Mouse (Mus musculus): ENCODE data around the gene Usp21. TPM values are rescaled to one million over a fixed set of nuclear protein-coding genes. Genes with fewer than 3 reads are reported as not detected.
"Not testable (repeated sequence)": the region's sequence is repeated elsewhere in the genome, so short reads cannot be mapped to it uniquely, and the experiment has no call there.

The Usp21 gene
- 10 to 100 TPM; 50.9 to 65.6 TPM for total RNA-seq (2021)

DNA sequence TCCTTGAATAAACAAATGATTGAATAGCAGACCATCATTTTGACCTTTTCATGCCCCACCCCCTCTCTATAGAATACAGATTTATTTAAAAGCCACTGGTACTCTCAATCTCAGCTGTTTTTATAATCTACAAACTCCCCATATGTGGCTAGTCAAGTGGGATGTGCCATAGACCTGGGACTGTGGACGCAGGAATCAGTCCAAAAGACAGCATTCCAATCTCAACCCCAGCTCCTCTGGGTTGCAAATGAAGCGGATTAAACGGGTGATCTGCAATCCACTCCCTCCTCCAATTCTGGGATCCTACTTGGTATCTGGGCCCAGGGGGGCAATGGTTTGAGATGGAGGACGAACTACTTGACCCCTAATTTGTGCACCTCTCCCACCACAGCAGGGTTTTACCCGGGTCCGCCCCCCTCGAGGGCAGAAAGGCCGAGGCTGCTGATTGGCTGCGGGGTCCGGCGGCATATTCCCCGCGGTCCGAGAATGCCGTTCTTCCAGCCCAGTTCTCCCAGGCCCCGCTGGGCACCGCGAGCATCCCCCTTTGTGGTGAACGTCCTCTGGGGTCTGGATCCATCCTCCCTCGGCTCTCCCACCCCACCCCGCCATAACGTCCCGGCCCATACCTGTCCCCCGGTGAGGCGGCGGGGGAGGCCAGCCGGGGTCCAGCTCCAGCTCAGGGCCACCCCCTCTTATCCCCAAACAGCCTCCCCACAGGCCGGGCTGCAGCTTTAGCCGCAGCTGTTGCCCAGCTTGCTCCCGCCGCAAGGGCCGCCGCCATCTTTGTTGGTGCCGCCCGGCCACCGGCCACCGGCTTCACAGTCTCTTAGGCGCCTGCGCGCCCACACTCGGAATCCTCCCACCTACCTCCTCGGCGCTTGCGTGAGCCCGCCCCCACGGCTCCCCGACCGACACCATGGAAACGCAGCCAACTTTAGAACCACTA, at the start of gene Usp21:
Gene Usp21 (minus strand): TSS at position 856 of the 946 bp plus-strand sequence.
- peak; percentile 94 to 95 for DNase-seq (ENCODE audit: low spot score in 2 of 2)
- intact Hi-C loops (cut with DNase I) = loop anchor here (2.0 kb wide), 1 partner anchor 17 kb away; the partner anchor contains the start of gene B4galt3

GRCm38 (mm10) chr1:171330216-171330560, 42.4 kb upstream of the Usp21 start:
- intact Hi-C loops (cut with DNase I) = no loop called here
- no peak for DNase-seq (ENCODE audit: low spot score in 2 of 2)

GRCm38 (mm10) chr1:171329433-171330215, 41.8 kb upstream of the Usp21 start:
- intact Hi-C loops (cut with DNase I) = loop anchor here (1.0 kb wide), 3 partner anchors 16 to 82 kb away; partner anchors contain the start of genes Nit1, Pfdn2 and Usf1
- peak in 1 of 2 experiments; percentile 57 for DNase-seq (ENCODE audit: low spot score in 2 of 2)

GRCm38 (mm10) chr1:171328839-171329432, 41.1 kb upstream of the Usp21 start, which contains the start of gene Dedd:
Gene Dedd, plus strand, starts transcription at chr1:171329145.
- intact Hi-C loops (cut with DNase I) = loop anchor here (1.0 kb wide), 3 partner anchors 16 to 82 kb away; partner anchors contain the start of genes Nit1, Pfdn2 and Usf1
- DNase-seq (ENCODE audit: low spot score in 2 of 2) = peak; percentile 94 to 95

DNA sequence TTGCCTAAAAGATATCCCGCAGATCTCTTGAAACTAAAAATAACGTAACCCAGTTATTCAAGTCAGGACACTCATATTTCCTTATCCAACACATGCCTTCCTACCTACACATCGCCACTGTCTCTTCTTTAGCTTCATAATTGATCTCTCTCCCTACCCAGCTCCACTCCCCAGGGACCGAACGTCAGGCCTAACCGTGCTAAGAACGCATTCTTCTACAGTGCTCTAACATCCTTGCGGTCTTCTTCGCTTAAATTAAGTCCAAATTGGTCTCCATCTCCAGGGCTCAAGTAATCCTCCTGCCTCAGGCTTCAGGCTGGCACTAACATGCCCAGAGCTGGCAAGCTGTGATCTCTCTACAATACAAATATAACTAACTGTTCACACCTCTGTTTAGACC, 40.5 kb upstream of the Usp21 start:
- intact Hi-C loops (cut with DNase I) = no loop called here
- no peak for DNase-seq (ENCODE audit: low spot score in 2 of 2)

GRCm38 (mm10) chr1:171326588-171326987, 38.8 kb upstream of the Usp21 start:
- DNase-seq (ENCODE audit: low spot score in 2 of 2); intact Hi-C loops (cut with DNase I): not testable (repeated sequence)

DNA sequence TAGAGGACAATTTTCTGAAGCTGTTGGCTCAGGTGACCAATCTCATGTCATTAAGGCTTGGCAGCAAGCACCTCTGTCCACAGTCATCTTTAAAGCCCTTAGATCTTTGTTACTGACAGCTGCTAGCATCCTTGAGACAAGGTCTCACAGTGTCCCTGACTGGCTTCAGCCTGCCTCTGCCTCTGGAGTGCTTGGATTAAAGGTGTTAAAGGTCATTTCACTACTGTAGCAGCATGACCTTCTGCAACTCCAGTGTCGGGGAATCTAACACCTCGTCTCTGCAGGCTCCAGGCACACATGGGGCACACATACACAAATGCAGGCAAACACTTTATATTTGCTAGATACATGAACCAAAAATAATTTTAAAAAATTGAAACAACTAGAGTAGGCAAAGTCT, 37.8 kb upstream of the Usp21 start:
- intact Hi-C loops (cut with DNase I) = no loop called here

DNA sequence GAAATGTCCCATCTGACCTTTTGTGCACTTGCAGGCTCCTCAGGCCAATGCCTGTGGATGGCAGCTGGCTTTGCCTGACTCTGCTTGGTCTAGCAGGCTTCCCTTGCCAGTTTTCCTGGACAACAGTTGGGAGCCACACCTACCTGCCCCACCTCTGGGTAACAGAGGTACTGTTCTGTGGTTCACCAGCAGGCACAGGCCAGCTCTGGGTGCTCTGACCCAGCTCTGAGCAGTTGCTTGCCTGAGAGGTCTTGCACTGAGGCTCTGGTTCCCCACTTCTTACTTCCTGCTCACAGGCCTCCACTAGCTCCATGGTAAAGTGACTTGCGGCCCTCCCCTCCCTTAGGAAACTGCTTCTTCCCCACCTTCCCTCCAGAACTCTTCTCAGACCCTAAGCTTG, 34.2 kb upstream of the Usp21 start:
- intact Hi-C loops (cut with DNase I) = no loop called here
- DNase-seq (ENCODE audit: low spot score in 2 of 2) = no peak

More for the DNA sequence above, 37.8 kb upstream of the Usp21 start:
- no peak for DNase-seq (ENCODE audit: low spot score in 2 of 2)

DNA sequence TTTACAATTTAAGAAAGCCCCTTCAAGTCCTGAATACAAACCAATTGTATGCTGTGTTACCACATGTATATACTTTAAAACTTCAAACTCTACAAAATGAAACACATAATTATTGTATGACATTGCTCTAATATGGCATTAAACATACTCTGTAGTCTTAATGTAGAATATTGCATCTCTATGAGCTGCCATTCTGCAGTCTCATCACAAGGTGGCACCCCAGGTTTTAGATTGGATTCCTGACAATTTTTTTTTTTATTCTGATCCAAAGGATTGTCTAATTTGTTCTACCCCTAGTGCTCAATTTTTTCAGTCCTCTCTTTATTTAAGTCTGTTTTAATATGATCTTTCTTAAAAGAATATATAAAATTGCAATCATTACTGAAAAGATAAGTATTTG, 33.6 kb upstream of the Usp21 start:
- intact Hi-C loops (cut with DNase I) = no loop called here
- DNase-seq (ENCODE audit: low spot score in 2 of 2) = no peak

DNA sequence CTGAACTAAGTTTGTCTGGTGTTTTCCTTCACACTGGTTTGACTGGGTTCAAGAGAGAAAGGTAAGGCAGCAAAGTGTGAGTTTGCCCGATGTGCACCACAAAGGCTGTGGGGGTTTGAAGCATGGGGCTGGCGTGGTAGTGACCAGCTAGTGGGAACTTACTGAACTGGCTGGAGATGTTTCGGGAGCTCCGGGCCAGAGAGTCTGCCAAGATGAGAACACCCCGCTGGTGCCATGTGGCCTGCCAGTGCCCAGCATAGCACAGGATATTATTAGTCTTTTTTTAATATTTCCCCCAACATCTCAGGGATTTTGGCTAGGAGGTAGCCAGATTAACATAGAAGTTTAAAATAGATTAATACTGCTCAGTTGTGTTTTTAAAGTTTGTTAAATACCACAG, 32.4 kb upstream of the Usp21 start:
- no peak for DNase-seq (ENCODE audit: low spot score in 2 of 2)
- intact Hi-C loops (cut with DNase I) = no loop called here

DNA sequence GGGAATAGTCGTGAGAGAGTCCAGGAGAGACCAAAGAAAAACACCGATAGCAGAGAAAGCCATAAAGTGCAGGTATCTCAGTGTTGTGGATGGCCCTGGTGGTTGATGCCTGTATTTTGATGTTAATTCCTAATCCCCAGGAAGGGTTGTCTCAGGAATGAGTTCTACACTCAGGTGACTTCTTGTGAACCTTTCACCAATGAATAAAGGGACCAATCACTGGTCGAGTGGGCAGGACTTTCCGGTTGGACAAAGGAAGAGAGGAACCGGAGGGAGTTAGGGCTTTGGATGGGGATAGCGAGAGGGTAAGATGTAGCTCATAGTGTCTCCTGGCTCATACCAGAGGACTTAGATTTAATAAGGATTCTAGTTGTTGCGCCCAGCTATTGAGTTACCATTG, 32.0 kb upstream of the Usp21 start:
- DNase-seq (ENCODE audit: low spot score in 2 of 2) = no peak
- intact Hi-C loops (cut with DNase I) = no loop called here

DNA sequence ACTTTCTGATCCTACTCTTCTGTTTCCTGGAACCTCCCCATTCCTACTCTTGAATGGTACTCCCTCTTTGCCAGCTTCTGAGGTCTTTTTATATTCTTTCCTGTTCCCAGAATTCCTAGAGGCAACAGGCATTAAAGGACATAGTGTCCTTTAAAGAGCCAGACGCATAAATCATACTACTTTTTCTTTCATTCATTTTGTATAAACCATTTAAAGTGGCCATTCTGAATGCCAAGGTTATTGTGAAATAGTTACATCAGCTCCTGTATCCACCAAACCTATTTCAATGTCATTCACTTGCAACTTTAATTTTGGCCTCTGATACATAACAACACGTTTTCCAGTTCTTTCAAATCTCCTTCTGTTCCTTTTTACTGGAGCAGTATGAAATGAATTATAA, 21.5 kb upstream of the Usp21 start:
- intact Hi-C loops (cut with DNase I) = no loop called here

DNA sequence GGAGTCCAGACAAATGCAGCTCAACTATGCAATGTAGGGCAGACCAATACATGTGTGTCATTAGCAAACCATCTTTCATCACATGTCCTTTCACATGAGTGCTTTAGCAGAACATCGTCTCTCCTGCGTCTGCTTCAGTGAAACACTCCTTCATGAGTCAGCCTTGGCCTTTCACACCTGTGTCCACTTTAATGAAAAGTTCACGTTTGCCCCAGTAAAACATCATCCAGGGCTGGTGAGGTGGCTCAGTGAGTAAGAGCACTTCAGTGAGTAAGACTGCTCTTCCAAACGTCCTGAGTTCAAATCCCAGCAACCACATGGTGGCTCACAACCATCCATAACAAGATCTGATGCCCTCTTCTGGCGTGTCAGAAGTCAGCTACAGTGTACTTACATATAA, 18.4 kb upstream of the Usp21 start:
- DNase-seq (ENCODE audit: low spot score in 2 of 2); intact Hi-C loops (cut with DNase I): not testable (repeated sequence)

More for the DNA sequence above, 21.5 kb upstream of the Usp21 start:
- no peak for DNase-seq (ENCODE audit: low spot score in 2 of 2)

- intact Hi-C loops (cut with DNase I) = no loop called here
- DNase-seq (ENCODE audit: low spot score in 2 of 2) = no peak
These were observed 10.4 kb upstream of the Usp21 start for GRCm38 (mm10) chr1:171298226-171298625.

- DNase-seq (ENCODE audit: low spot score in 2 of 2) = no peak
- intact Hi-C loops (cut with DNase I) = no loop called here
These were observed 7.2 kb upstream of the Usp21 start for GRCm38 (mm10) chr1:171295063-171295402.

DNA sequence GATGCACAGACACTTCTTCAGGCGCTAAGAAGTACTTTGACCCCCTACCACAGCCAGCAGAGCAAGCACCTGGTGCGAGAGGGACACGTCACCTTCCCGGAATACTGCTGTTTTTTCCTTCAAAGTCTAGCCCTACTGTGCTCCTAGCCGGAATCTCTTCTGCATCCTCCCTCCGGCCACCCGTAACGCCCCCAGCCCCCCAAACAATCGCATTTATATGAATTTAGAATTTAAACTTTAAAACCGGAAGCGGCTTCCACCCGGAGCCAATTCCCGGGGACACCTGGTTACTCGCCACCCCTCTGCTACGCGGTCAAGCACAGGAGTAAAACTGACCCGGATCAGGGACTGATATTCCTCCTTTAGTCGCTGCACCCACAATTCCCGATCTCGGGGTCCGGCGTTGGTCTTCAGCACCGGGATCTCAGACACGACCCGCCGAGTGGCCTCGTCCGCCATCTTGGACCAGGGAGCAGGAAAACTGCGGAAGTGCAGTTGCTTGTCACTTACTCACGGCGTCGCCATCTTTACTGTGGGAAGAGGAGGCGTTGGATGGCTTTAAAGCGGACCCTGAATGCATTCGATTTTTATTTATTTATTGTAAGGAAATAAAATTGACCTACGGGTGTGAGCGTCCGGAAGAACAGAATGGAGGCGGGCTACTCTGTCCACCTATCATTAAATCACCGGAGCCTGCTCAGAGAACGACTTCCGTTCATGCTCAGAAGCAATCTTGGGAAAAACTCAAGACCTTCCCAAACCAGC, 6.7 kb upstream of the Usp21 start, which contains the start of gene Ufc1:
Gene Ufc1 (minus strand): TSS at position 727 of the 765 bp plus-strand sequence.
- intact Hi-C loops (cut with DNase I) = no loop called here
- DNase-seq (ENCODE audit: low spot score in 2 of 2) = peak; percentile 86 to 89

- no peak for DNase-seq (ENCODE audit: low spot score in 2 of 2)
- intact Hi-C loops (cut with DNase I) = loop anchor here (1.0 kb wide), 1 partner anchor 35 kb away; the partner anchor contains the start of gene Dedd
These were observed 6.1 kb upstream of the Usp21 start for GRCm38 (mm10) chr1:171293906-171294297.

- no peak for DNase-seq (ENCODE audit: low spot score in 2 of 2)
- intact Hi-C loops (cut with DNase I) = loop anchor here (1.0 kb wide), 1 partner anchor 36 kb away; the partner anchor contains the start of gene Dedd
These were observed 5.6 kb upstream of the Usp21 start for GRCm38 (mm10) chr1:171293351-171293750.

GRCm38 (mm10) chr1:171288328-171288727, 537 bp upstream of the Usp21 start:
- DNase-seq (ENCODE audit: low spot score in 2 of 2) = no peak
- intact Hi-C loops (cut with DNase I) = no loop called here
